Comparison of ENCODE assay signal across 19 mouse cellular contexts in genomic region chr9:75051841-75052240, GRCm38 (mm10). TPM values are rescaled to one million over a fixed set of nuclear protein-coding genes. Genes with fewer than 3 reads are reported as not detected.
DNase-seq lines count a peak whose midpoint lies in the region; ATAC-seq lines count a peak whose summit lies in the region.
"Had no signal": no experiment of that assay in that cellular context is flagged by ENCODE, and none has a peak within 500 bp of the region (broad histone marks: within the 10 kb centered on the region; RNA-seq: fewer than 3 reads in every experiment).

No protein-coding gene starts in this region.

- ATAC-seq in frontal cortex, adult (ENCODE audit: low TSS enrichment), result peak; percentile 79
- ATAC-seq: forebrain, embryonic 15.5 days; hindbrain, embryonic 16.5 days had no signal

- intact Hi-C loops in left cerebral cortex, postnatal 36 days (cut with DNase I), result loop anchor here (2.0 kb wide), 1 partner anchor 211 kb away; no protein-coding TSS in a partner anchor

- DNase-seq in frontal cortex, postnatal 14 days (ENCODE audit: low spot score in 2 of 2), result no peak
- peak; percentile 49 for DNase-seq in left cerebral cortex, adult 11 months (ENCODE audit: low spot score)
- no peak for DNase-seq in left cerebral cortex, postnatal 36 days (ENCODE audit: low spot score in 2 of 2)
- DNase-seq in right cerebral cortex, adult 18-20 months, result peak; percentile 40
- no peak for DNase-seq in right cerebral cortex, postnatal 25 days
- DNase-seq in T-cell, adult 2 months (ENCODE audit: low spot score), result no peak
- DNase-seq: adrenal gland, postnatal 10 days; adrenal gland, postnatal 36 days; cerebellum, adult 11 months; cerebellum, adult 2 months; cerebellum, adult 9-11 months; cerebellum, postnatal 25 days; embryo, embryonic 11 days; gastrocnemius, postnatal 10 days; gastrocnemius, postnatal 36 days; heart, adult 2 months had no signal

RNA-seq across cellular contexts. Expression of gene Arpp19, which starts 14.4 kb away (rescaled TPM):
- 100 to 1,000 TPM; 457 to 503 TPM for total RNA-seq in left cerebral cortex, postnatal 36 days (2021)

RNA-seq across cellular contexts. Expression of gene Myo5a, which starts 19.0 kb away (rescaled TPM):
- 100 to 1,000 TPM; 297 to 304 TPM for total RNA-seq in left cerebral cortex, postnatal 36 days (2021)

Comparison
In these comparisons a context has a peak if more than half of its experiments do, and no peak if none do; other contexts are left out.
1. DNase-seq: peak in left cerebral cortex, adult 11 months (single experiment) and right cerebral cortex, adult 18-20 months (single experiment); none in frontal cortex, postnatal 14 days (0 of 2), left cerebral cortex, postnatal 36 days (0 of 2), right cerebral cortex, postnatal 25 days (single experiment) and T-cell, adult 2 months (single experiment).